ENCODE assay signal across 9 mouse cellular contexts in genomic region chr19:34244056-34244455, GRCm38 (mm10). TPM values are rescaled to one million over a fixed set of nuclear protein-coding genes. Genes with fewer than 3 reads are reported as not detected.
DNase-seq lines count a peak whose midpoint lies in the region; ATAC-seq lines count a peak whose summit lies in the region.
"Had no signal": no experiment of that assay in that cellular context is flagged by ENCODE, and none has a peak within 500 bp of the region (broad histone marks: within the 10 kb centered on the region; RNA-seq: fewer than 3 reads in every experiment).

No protein-coding gene starts in this region.

- 0 out of 2 replicates have a peak, but pooled peaks have one; percentile 44 for ATAC-seq in embryonic facial prominence, embryonic 14.5 days (ENCODE audit: low read depth)
- ATAC-seq in hindbrain, embryonic 12.5 days (ENCODE audit: low FRiP score) = 0 out of 2 replicates have a peak, but pooled peaks have one; percentile 35
- 0 out of 2 replicates have a peak, but pooled peaks have one; percentile 9 for ATAC-seq in midbrain, embryonic 14.5 days (ENCODE audit: low FRiP score, low TSS enrichment)

- no peak overlapping the region for H3K4me2 ChIP-seq in embryonic facial prominence, embryonic 14.5 days (ENCODE audit: low read depth, low read length)
- H3K4me2 ChIP-seq in hindbrain, embryonic 12.5 days (replicated peaks) = no peak overlapping the region
- H3K4me2 ChIP-seq in midbrain, embryonic 14.5 days (ENCODE audit: low read length) = no peak overlapping the region
- H3K4me2 ChIP-seq: stomach, embryonic 15.5 days had no signal

- no peak overlapping the region for H3K27ac ChIP-seq in embryonic facial prominence, embryonic 14.5 days (replicated peaks; ENCODE audit: low read depth, low read length)
- H3K27ac ChIP-seq in hindbrain, embryonic 12.5 days = no peak overlapping the region
- no peak overlapping the region for H3K27ac ChIP-seq in midbrain, embryonic 14.5 days (replicated peaks; ENCODE audit: low read depth, low read length)
- H3K27ac ChIP-seq: stomach, embryonic 15.5 days had no signal

- no peak overlapping the region for H3K4me3 ChIP-seq in embryonic facial prominence, embryonic 14.5 days (ENCODE audit: low read depth, low read length)
- H3K4me3 ChIP-seq in hindbrain, embryonic 12.5 days = no peak overlapping the region
- H3K4me3 ChIP-seq in midbrain, embryonic 14.5 days (replicated peaks; ENCODE audit: low read depth, low read length) = no peak overlapping the region
- H3K4me3 ChIP-seq: stomach, embryonic 15.5 days had no signal

- 13% methylated on average over 6 of the region's 6 CpGs for WGBS in embryonic facial prominence, embryonic 14.5 days
- 20% methylated on average over 6 of the region's 6 CpGs for WGBS in hindbrain, embryonic 12.5 days
- 18% methylated on average over 6 of the region's 6 CpGs for WGBS in midbrain, embryonic 14.5 days

- no peaks in the 10 kb centered on the region for H3K9me3 ChIP-seq in embryonic facial prominence, embryonic 14.5 days (ENCODE audit: control insufficient read depth, low read length)
- no peaks in the 10 kb centered on the region for H3K9me3 ChIP-seq in hindbrain, embryonic 12.5 days (replicated peaks)
- no peaks in the 10 kb centered on the region for H3K9me3 ChIP-seq in midbrain, embryonic 14.5 days (ENCODE audit: control insufficient read depth, low read length)
- H3K9me3 ChIP-seq: stomach, embryonic 15.5 days had no signal

- H3K36me3 ChIP-seq in embryonic facial prominence, embryonic 14.5 days (ENCODE audit: control insufficient read depth, insufficient read depth, low read length) = no peaks in the 10 kb centered on the region
- H3K36me3 ChIP-seq in hindbrain, embryonic 12.5 days = no peaks in the 10 kb centered on the region
- H3K36me3 ChIP-seq in midbrain, embryonic 14.5 days (ENCODE audit: control insufficient read depth, insufficient read depth, low read length) = no peaks in the 10 kb centered on the region
- H3K36me3 ChIP-seq: stomach, embryonic 15.5 days had no signal

- no peaks in the 10 kb centered on the region for H3K27me3 ChIP-seq in embryonic facial prominence, embryonic 14.5 days (replicated peaks; ENCODE audit: control insufficient read depth, insufficient read depth, low read length)
- H3K27me3 ChIP-seq in hindbrain, embryonic 12.5 days = no peaks in the 10 kb centered on the region
- H3K27me3 ChIP-seq in midbrain, embryonic 14.5 days (ENCODE audit: control insufficient read depth, insufficient read depth, low read length) = no peaks in the 10 kb centered on the region
- H3K27me3 ChIP-seq: stomach, embryonic 15.5 days had no signal

- H3K4me1 ChIP-seq in embryonic facial prominence, embryonic 14.5 days (ENCODE audit: control insufficient read depth, insufficient read depth, low read length) = no peaks in the 10 kb centered on the region
- H3K4me1 ChIP-seq in hindbrain, embryonic 12.5 days = no peaks in the 10 kb centered on the region
- H3K4me1 ChIP-seq in midbrain, embryonic 14.5 days (ENCODE audit: control insufficient read depth, insufficient read depth, low read length) = no peaks in the 10 kb centered on the region
- H3K4me1 ChIP-seq: stomach, embryonic 15.5 days had no signal

- DNase-seq in right cerebral cortex, adult 18-20 months = peak; percentile 25
- no peak for DNase-seq in right cerebral cortex, postnatal 25 days
- DNase-seq in adrenal gland, postnatal 36 days = peak; percentile 21 to 57
- peak; percentile 93 for DNase-seq in embryonic facial prominence, embryonic 14.5 days (ENCODE audit: low spot score)
- peak; percentile 35 to 74 for DNase-seq in layer of hippocampus, postnatal 14 days (ENCODE audit: low spot score in 2 of 2)
- DNase-seq in midbrain, embryonic 14.5 days = peak; percentile 95
- DNase-seq in thymus, postnatal 10 days (ENCODE audit: low spot score in 2 of 2) = peak; percentile 49 to 81

- H3K9ac ChIP-seq in embryonic facial prominence, embryonic 14.5 days (ENCODE audit: low read depth, low read length) = no peak overlapping the region
- H3K9ac ChIP-seq in hindbrain, embryonic 12.5 days = no peak overlapping the region
- no peak overlapping the region for H3K9ac ChIP-seq in midbrain, embryonic 14.5 days (replicated peaks; ENCODE audit: low read length)
- H3K9ac ChIP-seq: stomach, embryonic 15.5 days had no signal

RNA-seq across cellular contexts. Expression of gene Acta2, which starts 11.3 kb away (rescaled TPM):
- total RNA-seq in adrenal gland, postnatal 36 days (2021) = 10 to 100 TPM; 28.2 to 55.6 TPM
- polyA plus RNA-seq in embryonic facial prominence, embryonic 14.5 days (2014; fragmentation: Nextera tagmentation; extraction: Ambion mirVana) = 413 and 423 TPM in 2 replicates
- 45.1 and 90.0 TPM in 2 replicates for polyA plus RNA-seq in hindbrain, embryonic 12.5 days (2016; fragmentation: Nextera tagmentation; extraction: Ambion mirVana)
- 10 to 100 TPM; 16.4 to 22.9 TPM for total RNA-seq in layer of hippocampus, postnatal 14 days (2021)
- 0.59 and 11.3 TPM in 2 replicates for polyA plus RNA-seq in midbrain, embryonic 14.5 days (2014; fragmentation: Nextera tagmentation; extraction: Ambion mirVana)

RNA-seq across cellular contexts. Expression of gene Fas, which starts 46.4 kb away (rescaled TPM):
- 10 to 100 TPM in 1 of 2 experiments, 1 to 10 TPM in 1; 9.0 to 15.0 TPM for total RNA-seq in adrenal gland, postnatal 36 days (2021)
- 5.5 and 5.6 TPM in 2 replicates for polyA plus RNA-seq in embryonic facial prominence, embryonic 14.5 days (2014; fragmentation: Nextera tagmentation; extraction: Ambion mirVana)
- 1.4 and 1.6 TPM in 2 replicates for polyA plus RNA-seq in hindbrain, embryonic 12.5 days (2016; fragmentation: Nextera tagmentation; extraction: Ambion mirVana)
- 1 to 10 TPM; 1.9 to 2.0 TPM for total RNA-seq in layer of hippocampus, postnatal 14 days (2021)
- 0.81 and 0.84 TPM in 2 replicates for polyA plus RNA-seq in midbrain, embryonic 14.5 days (2014; fragmentation: Nextera tagmentation; extraction: Ambion mirVana)

RNA-seq across cellular contexts. Expression of gene Stambpl1, which starts 52.0 kb away (rescaled TPM):
- 1 to 10 TPM; 4.3 to 5.6 TPM for total RNA-seq in adrenal gland, postnatal 36 days (2021)
- polyA plus RNA-seq in embryonic facial prominence, embryonic 14.5 days (2014; fragmentation: Nextera tagmentation; extraction: Ambion mirVana) = 8.8 and 10.2 TPM in 2 replicates
- polyA plus RNA-seq in hindbrain, embryonic 12.5 days (2016; fragmentation: Nextera tagmentation; extraction: Ambion mirVana) = 4.0 and 4.9 TPM in 2 replicates
- 10 to 100 TPM; 16.4 to 19.7 TPM for total RNA-seq in layer of hippocampus, postnatal 14 days (2021)
- polyA plus RNA-seq in midbrain, embryonic 14.5 days (2014; fragmentation: Nextera tagmentation; extraction: Ambion mirVana) = 11.5 and 15.2 TPM in 2 replicates
